11 mouse cellular contexts compared by ENCODE assay signal in genomic region chr4:120128033-120128432, GRCm38 (mm10). TPM values are rescaled to one million over a fixed set of nuclear protein-coding genes. Genes with fewer than 3 reads are reported as not detected.
DNase-seq lines count a peak whose midpoint lies in the region; ATAC-seq and TF ChIP-seq lines count a peak whose summit lies in the region.
"Had no signal": no experiment of that assay in that cellular context is flagged by ENCODE, and none has a peak within 500 bp of the region (broad histone marks: within the 10 kb centered on the region; RNA-seq: fewer than 3 reads in every experiment).

No protein-coding gene starts in this region.

- H3K9ac ChIP-seq in kidney, embryonic 15.5 days, result no peak overlapping the region

- H3K9me3 ChIP-seq in kidney, embryonic 15.5 days (replicated peaks), result no peaks in the 10 kb centered on the region
- H3K9me3 ChIP-seq: megakaryocyte, embryonic 14.5 days had no signal

- DNase-seq in layer of hippocampus, adult 2 months (ENCODE audit: low spot score in 2 of 2), result no peak
- no peak for DNase-seq in layer of hippocampus, adult 9-11 months
- DNase-seq in NIH3T3 (ENCODE audit: low read depth), result peak; percentile 97
- DNase-seq in brain, embryonic 14.5 days (ENCODE audit: low read depth), result peak; percentile 52
- DNase-seq in heart, postnatal 25 days (ENCODE audit: low spot score), result peak; percentile 46
- no peak for DNase-seq in urinary bladder, adult 18-20 months (ENCODE audit: low spot score in 2 of 2)
- DNase-seq: cerebellum, adult 11-12 months had no signal

- ATAC-seq in CD4-positive, CD25-positive, alpha-beta regulatory T cell, adult 4 months, result no peak
- ATAC-seq in kidney, embryonic 15.5 days (replicated peaks; ENCODE audit: low FRiP score), result no peak

- H3K4me3 ChIP-seq in layer of hippocampus, adult 2 months, result no peak overlapping the region
- H3K4me3 ChIP-seq in kidney, embryonic 15.5 days (replicated peaks), result no peak overlapping the region
- H3K4me3 ChIP-seq: megakaryocyte, embryonic 14.5 days had no signal

- H3K4me1 ChIP-seq in kidney, embryonic 15.5 days, result no peaks in the 10 kb centered on the region
- H3K4me1 ChIP-seq: megakaryocyte, embryonic 14.5 days had no signal

- intact Hi-C loops in heart, postnatal 25 days (cut with DNase I), result loop anchor here (2.0 to 5.0 kb wide), 3 partner anchors 206 to 887 kb away; no protein-coding TSS in a partner anchor

- H3K27ac ChIP-seq in layer of hippocampus, adult 2 months, result 0 out of 2 replicates have a peak overlapping the region, but pooled peaks have one; percentile 44
- no peak overlapping the region for H3K27ac ChIP-seq in kidney, embryonic 15.5 days

- H3K36me3 ChIP-seq in kidney, embryonic 15.5 days, result no peaks in the 10 kb centered on the region

- 54% methylated on average over 4 of the region's 4 CpGs for WGBS in kidney, embryonic 15.5 days

- H3K4me2 ChIP-seq in kidney, embryonic 15.5 days, result no peak overlapping the region

- TF ChIP-seq POLR2A in brain, embryonic 14.5 days (IDR thresholded peaks at IDR 0.05; ENCODE audit: borderline replicate concordance, extremely low read depth, insufficient read depth, insufficient read length, poor library complexity, severe bottlenecking), result no peak

- TF ChIP-seq CTCF in layer of hippocampus, adult 2 months (conservative IDR thresholded peaks at IDR 0.05), result no peak
- TF ChIP-seq CTCF in brain, embryonic 14.5 days (IDR thresholded peaks at IDR 0.05; ENCODE audit: borderline replicate concordance, extremely low read depth, insufficient read depth, insufficient read length), result no peak

- H3K27me3 ChIP-seq in kidney, embryonic 15.5 days, result no peaks in the 10 kb centered on the region

RNA-seq across cellular contexts. Expression of gene Edn2, which starts 33.0 kb away (rescaled TPM):
- not detected for total RNA-seq in layer of hippocampus, adult 2 months (2021)
- 0.30 TPM in 1 of 2 replicates, not detected in the other for polyA plus RNA-seq in brain, embryonic 14.5 days (2012; rRNA removed)
- total RNA-seq in heart, postnatal 25 days (2021), result not detected
- not detected for polyA plus RNA-seq in CD4-positive, CD25-positive, alpha-beta regulatory T cell, adult 4 months (2017; shearing (Covaris generic))
- 0.14 and 0.18 TPM in 2 replicates for polyA plus RNA-seq in kidney, embryonic 15.5 days (2015; fragmentation: Nextera tagmentation; extraction: Ambion mirVana)
- total RNA-seq: layer of hippocampus, postnatal 10 days had no signal

Comparison
In these comparisons a context has a peak if more than half of its experiments do, and no peak if none do; other contexts are left out.
1. DNase-seq: peak in NIH3T3 (single experiment), brain, embryonic 14.5 days (single experiment) and heart, postnatal 25 days (single experiment); none in layer of hippocampus, adult 2 months (0 of 2), layer of hippocampus, adult 9-11 months (single experiment) and urinary bladder, adult 18-20 months (0 of 2).